Mouse (Mus musculus) kidney, adult 2 months (tissue): ENCODE measurements around the gene Fchsd2.

Source experiments
- CTCF ChIP-seq: fragments of 200-500 bp; conservative IDR thresholded peaks from 2 replicates; pipeline ENCODE4 v1.5.1; 2011; ENCODE audit warnings: low read depth, mild to moderate bottlenecking, control low read depth, low read length, moderate library complexity, mixed read lengths; ENCODE audit not compliant: insufficient read depth, insufficient read length
- POLR2A ChIP-seq: fragments of 200-500 bp; IDR thresholded peaks from one replicate; pipeline ENCODE4 v1.6.1; 2011; ENCODE audit warnings: low read depth, low read length, control low read depth

GRCm38 (mm10) chr7:101109856-101110350 lies 17.2 kb downstream of the Fchsd2 start:
- TF ChIP-seq POLR2A, result no peak
- TF ChIP-seq CTCF, result no peak
